Mouse (Mus musculus) forebrain, embryonic 12.5 days (tissue): Measurements from ENCODE around the gene Pcdh9. TPM values are rescaled to one million over a fixed set of nuclear protein-coding genes. Genes with fewer than 3 reads are reported as not detected.

Experiments
- ATAC-seq: fragments of 200-750 bp; cut with Nextera tagmentation; 2 replicates; pipeline ENCODE4 v1.8.0; 2017; ENCODE audit warnings: moderate TSS enrichment; ENCODE audit not compliant: low FRiP score
- H3K27ac ChIP-seq: fragments of 300-500 bp; sonication (generic); 2 replicates; pipeline ENCODE4 v1.5.1; 2016; ENCODE audit warnings: mild to moderate bottlenecking
- H3K27me3 ChIP-seq: fragments of 300-500 bp; sonication (generic); 2 replicates; pipeline ENCODE4 v1.6.1; 2016; ENCODE audit warnings: mild to moderate bottlenecking
- H3K36me3 ChIP-seq: fragments of 300-500 bp; sonication (generic); replicated peaks from 2 replicates; pipeline ENCODE4 v1.6.1; 2016; ENCODE audit warnings: mild to moderate bottlenecking
- H3K4me1 ChIP-seq: fragments of 300-500 bp; sonication (generic); 2 replicates; pipeline ENCODE4 v1.6.1; 2016
- H3K4me2 ChIP-seq: fragments of 300-500 bp; sonication (generic); 2 replicates; pipeline ENCODE4 v1.6.1; 2016; ENCODE audit warnings: mild to moderate bottlenecking, moderate library complexity
- H3K4me3 ChIP-seq: fragments of 300-500 bp; sonication (generic); replicated peaks from 2 replicates; pipeline ENCODE4 v1.5.1; 2016; ENCODE audit warnings: mild to moderate bottlenecking
- H3K9ac ChIP-seq: fragments of 300-500 bp; sonication (generic); 2 replicates; pipeline ENCODE4 v1.6.1; 2016; ENCODE audit warnings: mild to moderate bottlenecking
- H3K9me3 ChIP-seq: fragments of 300-500 bp; sonication (generic); 2 replicates; pipeline ENCODE4 v1.6.1; 2016
- WGBS: fragments of 180-500 bp; shearing (Covaris S2); methylation state at CpG from one replicate; pipeline ENCODE4 v1.1.7; 2016; 5-methylcytosine and 5-hydroxymethylcytosine counted together
- polyA plus RNA-seq: library from polyadenylated mRNA; unstranded; fragments of >200 nt; fragmentation: Nextera tagmentation; extraction: Ambion mirVana; gene quantifications from 2 replicates; pipeline ENCODE4 v1.2.1, GENCODE M21; 2016

Gene Pcdh9
- polyA plus RNA-seq, 1 experiment from 2014 or later: 90.0 TPM

DNA sequence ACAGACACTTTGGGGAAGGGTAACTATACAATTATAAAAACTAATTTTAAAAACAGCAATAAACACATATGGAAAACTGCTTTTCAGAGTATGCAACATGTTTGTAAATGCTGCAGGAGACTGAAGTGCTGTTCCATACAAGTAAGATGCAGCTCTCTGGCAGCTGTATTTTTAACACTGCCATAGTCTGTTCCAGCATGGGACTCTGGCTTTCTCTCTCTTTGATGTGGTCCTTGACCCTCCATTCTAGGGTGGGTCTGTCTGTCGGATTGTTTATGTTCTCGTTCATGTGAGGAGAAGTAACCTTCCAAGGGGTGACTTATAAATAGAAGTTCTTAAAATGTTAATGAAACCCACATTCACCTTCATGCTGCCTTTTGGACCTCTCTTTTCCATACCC lies 809.6 kb downstream of the Pcdh9 start:
- Histone ChIP-seq H3K9me3 (no peaks in the 10 kb centered on the region), H3K36me3 (no peaks in the 10 kb centered on the region), H3K27me3 (peaks cover 7% of the 10 kb centered on the region), H3K4me3 (no peak overlapping the region), H3K9ac (no peak overlapping the region), H3K4me2 (no peak overlapping the region), H3K27ac (no peak overlapping the region), H3K4me1 (peaks cover 17% of the 10 kb centered on the region)
- no peak for ATAC-seq
- WGBS: 8% methylated on average over 2 of the region's 2 CpGs

DNA sequence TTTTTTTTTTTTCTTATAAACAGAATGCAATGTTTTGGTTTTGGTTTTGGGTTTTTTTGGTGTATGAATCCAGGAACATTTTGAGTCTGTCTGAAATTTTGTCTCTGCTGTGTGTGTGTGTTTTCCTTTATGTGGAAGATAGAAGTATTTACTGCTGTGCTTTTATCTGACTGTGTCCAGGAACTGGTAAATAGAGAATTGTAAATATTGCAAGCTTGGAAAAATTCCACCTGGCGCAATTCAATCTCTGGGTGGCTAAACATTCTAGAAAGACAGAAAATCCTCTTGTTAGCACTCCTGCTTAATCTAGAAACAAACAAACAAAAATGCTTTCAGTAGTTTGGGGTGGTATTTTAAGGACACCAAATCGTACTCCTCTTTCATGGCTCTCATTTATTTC lies 814.7 kb downstream of the Pcdh9 start:
- Histone ChIP-seq H3K4me3 (no peak overlapping the region), H3K27ac (no peak overlapping the region), H3K36me3 (no peaks in the 10 kb centered on the region), H3K4me1 (no peaks in the 10 kb centered on the region), H3K27me3 (peaks cover 7% of the 10 kb centered on the region), H3K4me2 (no peak overlapping the region), H3K9ac (no peak overlapping the region), H3K9me3 (no peaks in the 10 kb centered on the region)
- 66% methylated on average over 2 of the region's 2 CpGs for WGBS
- ATAC-seq: no peak

DNA sequence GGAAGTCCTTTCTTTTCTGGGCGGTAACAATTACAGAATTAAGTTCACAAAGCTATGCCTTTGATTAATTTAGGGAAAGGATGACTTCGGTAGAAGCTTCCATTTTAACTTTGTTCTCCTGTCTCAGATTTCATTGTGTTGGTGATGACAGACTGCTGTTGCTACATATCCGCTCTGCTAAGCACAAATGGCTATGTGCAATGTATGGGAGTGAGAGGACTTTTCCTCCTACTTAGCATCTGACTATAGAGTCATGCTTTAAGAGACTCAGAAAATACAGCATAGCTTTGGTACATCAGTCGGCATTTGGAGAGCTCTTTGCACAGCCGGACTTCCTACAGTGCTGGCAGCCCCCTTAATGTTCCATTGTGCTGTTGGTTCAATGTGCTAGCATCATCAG lies 818.1 kb downstream of the Pcdh9 start:
- 75% methylated on average over 5 of the region's 5 CpGs for WGBS
- H3K4me1 ChIP-seq: peaks cover 11% of the 10 kb centered on the region
- H3K4me3 ChIP-seq: no peak overlapping the region
- no peak for ATAC-seq
- H3K36me3 ChIP-seq: no peaks in the 10 kb centered on the region
- no peak overlapping the region for H3K9ac ChIP-seq
- no peak overlapping the region for H3K4me2 ChIP-seq
- no peaks in the 10 kb centered on the region for H3K27me3 ChIP-seq
- H3K27ac ChIP-seq: no peak overlapping the region
- H3K9me3 ChIP-seq: no peaks in the 10 kb centered on the region

DNA sequence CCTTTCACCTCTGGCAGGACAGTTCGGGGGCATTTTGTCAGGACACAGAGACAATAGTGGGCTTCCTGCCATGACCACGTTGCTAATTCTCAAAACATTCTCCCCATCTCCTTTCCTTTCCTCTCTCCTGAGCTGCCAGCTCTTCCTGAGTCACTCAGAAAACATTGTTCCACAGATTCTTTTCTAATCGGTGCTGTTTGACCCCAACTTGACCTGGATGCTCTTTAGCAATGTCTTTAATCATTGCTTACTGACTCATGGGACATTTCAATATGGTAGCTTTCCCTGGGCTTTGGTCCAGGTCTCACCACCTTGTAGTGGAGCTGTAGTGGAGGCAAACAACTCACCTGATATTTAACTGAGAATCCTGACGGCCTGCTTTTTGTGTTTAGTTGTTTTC lies 820.3 kb downstream of the Pcdh9 start:
- H3K27ac ChIP-seq: no peak overlapping the region
- H3K9ac ChIP-seq: no peak overlapping the region
- WGBS: 62% methylated on average over 4 of the region's 4 CpGs
- no peak for ATAC-seq
- H3K9me3 ChIP-seq: no peaks in the 10 kb centered on the region
- no peak overlapping the region for H3K4me3 ChIP-seq
- H3K4me2 ChIP-seq: no peak overlapping the region
- H3K4me1 ChIP-seq: peaks cover 32% of the 10 kb centered on the region
- H3K36me3 ChIP-seq: no peaks in the 10 kb centered on the region
- H3K27me3 ChIP-seq: no peaks in the 10 kb centered on the region

- 16% methylated on average over 5 of the region's 5 CpGs for WGBS
- H3K9me3 ChIP-seq: no peaks in the 10 kb centered on the region
- H3K27me3 ChIP-seq: no peaks in the 10 kb centered on the region
- ATAC-seq: peak; percentile 88
- H3K4me3 ChIP-seq: no peak overlapping the region
- H3K4me1 ChIP-seq: peaks cover 32% of the 10 kb centered on the region
- peak overlapping the region; percentile 6; the same call in 1 of the 2 replicates for H3K4me2 ChIP-seq
- H3K36me3 ChIP-seq: no peaks in the 10 kb centered on the region
- H3K27ac ChIP-seq: peak overlapping the region; percentile 86
- no peak overlapping the region for H3K9ac ChIP-seq
Observed at GRCm38 (mm10) chr14:93067411-93068336, 822.8 kb downstream of the Pcdh9 start.

DNA sequence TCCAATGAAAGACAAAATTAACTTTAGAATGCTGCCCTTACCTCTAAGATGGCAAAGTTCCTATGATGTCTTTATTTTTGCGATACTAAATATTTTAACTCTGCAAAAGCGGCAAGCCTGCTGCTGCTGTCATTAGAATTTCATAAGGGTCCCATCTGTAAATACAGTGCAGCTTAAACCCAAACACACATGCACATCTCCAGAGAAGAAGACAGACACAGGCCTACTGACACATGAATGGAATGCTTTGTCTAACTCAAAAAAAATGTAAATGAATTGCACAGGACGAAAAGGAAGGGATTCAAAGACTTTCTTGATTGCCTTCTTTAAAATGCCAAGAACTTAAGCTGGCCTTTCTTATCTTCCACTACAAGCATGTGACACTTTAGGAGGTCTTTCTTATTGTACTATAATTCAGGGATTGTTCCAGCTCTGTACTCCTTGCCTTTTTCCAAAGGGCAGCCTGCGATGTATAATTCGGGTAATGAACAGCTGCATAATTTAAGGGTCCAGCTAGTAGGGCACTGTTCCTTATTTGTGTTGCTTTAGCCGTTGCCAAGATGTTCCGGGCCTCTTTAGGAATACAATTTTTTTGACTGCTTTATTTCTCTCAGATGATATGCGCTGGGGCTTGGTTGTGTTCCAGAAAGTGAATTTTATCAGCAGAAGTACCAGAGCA lies 823.6 kb downstream of the Pcdh9 start:
- no peak overlapping the region for H3K4me3 ChIP-seq
- H3K27me3 ChIP-seq: no peaks in the 10 kb centered on the region
- H3K9me3 ChIP-seq: no peaks in the 10 kb centered on the region
- no peak overlapping the region for H3K9ac ChIP-seq
- peak overlapping the region; percentile 6 for H3K4me2 ChIP-seq
- peaks cover 32% of the 10 kb centered on the region for H3K4me1 ChIP-seq
- no peaks in the 10 kb centered on the region for H3K36me3 ChIP-seq
- ATAC-seq: peak; percentile 88
- peak overlapping the region; percentile 86 for H3K27ac ChIP-seq
- 12% methylated on average over 8 of the region's 8 CpGs for WGBS

DNA sequence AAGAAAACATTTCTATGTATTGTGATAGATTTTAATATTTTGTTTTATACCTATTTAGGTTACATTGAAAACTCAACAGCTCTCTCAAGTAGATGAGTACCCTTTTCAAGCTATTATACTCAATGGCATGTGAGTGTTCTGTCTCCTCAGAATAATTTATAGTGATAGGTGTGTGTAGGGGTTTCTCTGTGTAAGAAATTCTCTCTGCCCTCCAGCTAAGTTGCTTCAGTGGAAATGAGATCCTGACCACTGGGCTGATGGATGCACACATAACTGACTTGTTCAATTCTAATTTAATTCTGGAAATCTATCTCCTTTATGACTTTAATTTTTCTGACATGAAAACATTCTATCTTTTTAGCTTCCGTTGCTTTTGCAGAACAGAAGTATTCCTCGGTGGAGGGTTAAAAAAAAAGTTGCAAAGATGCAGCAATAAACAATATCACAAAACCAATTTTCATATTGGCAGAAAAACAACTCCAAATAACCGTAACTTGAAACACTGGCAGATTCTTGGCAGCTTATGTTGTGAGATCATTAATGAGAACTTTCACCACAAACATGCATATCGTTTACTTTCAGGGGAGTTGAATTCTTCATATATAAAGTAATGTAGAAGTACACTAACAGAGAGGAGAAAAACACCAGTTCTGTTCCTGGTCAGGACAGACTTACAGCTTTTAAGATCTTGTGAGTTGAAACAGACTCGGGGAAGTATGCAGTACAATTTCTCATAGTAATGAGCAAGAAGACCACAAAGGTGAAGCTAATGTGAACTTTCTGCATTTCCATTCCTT lies 828.5 kb downstream of the Pcdh9 start:
- Histone ChIP-seq H3K36me3 (no peaks in the 10 kb centered on the region), H3K4me1 (peaks cover 18% of the 10 kb centered on the region), H3K4me2 (no peak overlapping the region), H3K9me3 (no peaks in the 10 kb centered on the region), H3K27me3 (no peaks in the 10 kb centered on the region), H3K27ac (no peak overlapping the region), H3K4me3 (no peak overlapping the region), H3K9ac (no peak overlapping the region)
- 69% methylated on average over 5 of the region's 5 CpGs for WGBS
- no peak for ATAC-seq

- WGBS: 91% methylated on average over 6 of the region's 6 CpGs
- Histone ChIP-seq H3K4me1 (no peaks in the 10 kb centered on the region), H3K27me3 (no peaks in the 10 kb centered on the region), H3K4me2 (no peak overlapping the region), H3K9ac (no peak overlapping the region), H3K27ac (no peak overlapping the region), H3K4me3 (no peak overlapping the region), H3K36me3 (no peaks in the 10 kb centered on the region), H3K9me3 (no peaks in the 10 kb centered on the region)
- ATAC-seq: no peak
Observed at GRCm38 (mm10) chr14:93058799-93059198, 831.7 kb downstream of the Pcdh9 start.

DNA sequence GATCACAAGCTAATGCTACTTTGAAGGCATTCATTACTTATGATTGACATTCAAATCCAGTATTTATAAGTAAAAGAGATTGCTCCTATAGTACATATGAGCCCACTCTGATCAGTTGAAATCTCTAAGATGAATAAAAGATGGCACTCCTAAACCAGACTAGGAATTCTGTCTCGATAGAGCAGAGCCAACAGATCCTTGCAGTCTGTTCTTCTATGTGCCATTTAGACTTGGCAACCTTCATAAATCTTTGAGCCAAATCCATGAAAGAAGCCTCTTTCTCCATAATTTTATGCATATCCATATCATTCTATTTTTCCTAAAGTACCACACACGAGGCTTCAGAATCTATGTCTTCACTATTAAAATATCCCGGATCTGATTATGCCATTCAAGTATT lies 834.5 kb downstream of the Pcdh9 start:
- no peaks in the 10 kb centered on the region for H3K27me3 ChIP-seq
- no peak overlapping the region for H3K4me2 ChIP-seq
- no peak for ATAC-seq
- no peak overlapping the region for H3K9ac ChIP-seq
- H3K4me1 ChIP-seq: no peaks in the 10 kb centered on the region
- no peaks in the 10 kb centered on the region for H3K36me3 ChIP-seq
- H3K27ac ChIP-seq: no peak overlapping the region
- 95% methylated on average over 3 of the region's 3 CpGs for WGBS
- no peak overlapping the region for H3K4me3 ChIP-seq
- no peaks in the 10 kb centered on the region for H3K9me3 ChIP-seq

- Histone ChIP-seq H3K4me1 (peaks cover 7% of the 10 kb centered on the region; the same call in 1 of the 2 replicates), H3K4me3 (no peak overlapping the region), H3K4me2 (no peak overlapping the region), H3K36me3 (no peaks in the 10 kb centered on the region), H3K9ac (no peak overlapping the region), H3K9me3 (no peaks in the 10 kb centered on the region), H3K27ac (no peak overlapping the region), H3K27me3 (no peaks in the 10 kb centered on the region)
- WGBS: 67% methylated on average over 6 of the region's 6 CpGs
- no peak for ATAC-seq
Observed at GRCm38 (mm10) chr14:93040591-93040990, 849.9 kb downstream of the Pcdh9 start.

DNA sequence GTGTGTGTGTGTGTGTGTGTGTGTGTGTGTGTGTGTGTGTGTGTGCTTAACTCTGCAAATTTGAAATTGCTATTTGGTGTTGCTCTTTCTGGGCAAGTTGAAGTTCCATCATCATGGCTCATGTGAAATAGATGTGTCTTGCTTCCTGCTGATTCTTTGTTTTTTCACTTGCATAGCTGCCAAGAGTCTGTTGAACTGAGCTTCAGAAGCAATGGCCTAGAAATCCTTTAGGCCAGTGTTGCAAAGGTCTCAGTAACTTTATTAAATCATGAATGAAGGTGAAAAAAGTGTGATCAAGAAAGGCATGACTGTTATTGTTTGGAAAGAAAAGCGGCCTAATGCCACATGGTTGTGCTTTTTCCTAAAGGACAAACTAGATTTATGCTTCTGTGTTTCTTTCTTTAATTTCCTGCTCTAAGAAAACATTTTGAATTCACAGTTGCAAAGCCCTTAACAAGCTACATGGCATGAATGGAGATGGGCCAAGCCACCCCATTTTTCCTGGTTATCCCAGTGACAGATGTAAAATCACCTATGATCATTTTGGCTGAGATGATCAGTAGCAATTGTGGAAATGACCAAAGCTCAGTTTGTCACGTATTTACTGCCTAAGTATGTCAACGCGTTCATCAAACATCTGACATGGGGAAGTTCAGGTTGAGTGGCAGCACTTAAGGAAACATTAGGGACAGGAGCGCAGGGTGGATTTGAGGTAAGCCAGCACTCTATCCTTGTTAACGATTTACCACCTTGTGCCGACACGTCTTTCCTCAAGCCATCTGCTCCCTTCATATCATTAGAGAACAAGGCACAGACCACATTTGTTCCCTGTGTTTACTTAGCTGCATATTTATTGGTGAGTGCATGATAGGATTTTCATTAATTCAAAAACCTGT lies 850.9 kb downstream of the Pcdh9 start:
- peak; percentile 80 for ATAC-seq

More for the DNA sequence above, 850.9 kb downstream of the Pcdh9 start:
- Histone ChIP-seq H3K9me3 (no peaks in the 10 kb centered on the region), H3K4me3 (no peak overlapping the region), H3K27ac (no peak overlapping the region), H3K27me3 (no peaks in the 10 kb centered on the region), H3K36me3 (no peaks in the 10 kb centered on the region), H3K9ac (no peak overlapping the region), H3K4me2 (no peak overlapping the region), H3K4me1 (peaks cover 7% of the 10 kb centered on the region; the same call in 1 of the 2 replicates)
- WGBS: 63% methylated on average over 8 of the region's 8 CpGs
